Mouse (Mus musculus) C2C12 (cell line): Measurements from ENCODE around the gene Lcn9. TPM values are rescaled to one million over a fixed set of nuclear protein-coding genes. Genes with fewer than 3 reads are reported as not detected.
A peak's percentile ranks its signal among the peaks of the same experiment; 100 is the strongest.

Experiments used
- H3K27me3 ChIP-seq: one replicate; pipeline ENCODE4 v1.6.1; 2011; ENCODE audit not compliant: control insufficient read depth, insufficient read depth, insufficient read length
- H3K36me3 ChIP-seq: one replicate; pipeline ENCODE4 v1.6.1; 2011; ENCODE audit not compliant: control insufficient read depth, insufficient read depth
- H3K4me3 ChIP-seq: one replicate; pipeline ENCODE4 v1.5.1; 2011; ENCODE audit warnings: mild to moderate bottlenecking, control low read depth; ENCODE audit not compliant: poor library complexity, insufficient read depth, severe bottlenecking
- H3K79me2 ChIP-seq: one replicate; pipeline ENCODE4 v1.6.1; 2011; ENCODE audit not compliant: control insufficient read depth, insufficient read depth
- H3K79me3 ChIP-seq: one replicate; pipeline ENCODE4 v1.6.1; 2011; ENCODE audit warnings: low read depth, control low read depth
- H3ac ChIP-seq: one replicate; pipeline ENCODE3; 2011; ENCODE audit warnings: low read depth; ENCODE audit not compliant: control insufficient read depth, insufficient read length
- CEBPB ChIP-seq: IDR thresholded peaks from one replicate; pipeline ENCODE4 v1.6.1; 2011; ENCODE audit warnings: low read depth, mild to moderate bottlenecking, control low read depth, moderate library complexity
- CTCF ChIP-seq: IDR thresholded peaks from one replicate; pipeline ENCODE4 v1.5.1; 2011; ENCODE audit not compliant: control insufficient read depth, insufficient read depth, insufficient read length
- FOSL1 ChIP-seq: IDR thresholded peaks from one replicate; pipeline ENCODE4 v1.8.0; 2011; ENCODE audit warnings: mild to moderate bottlenecking, low read length; ENCODE audit not compliant: poor library complexity, insufficient read depth, severe bottlenecking
- MAX ChIP-seq: IDR thresholded peaks from one replicate; pipeline ENCODE4 v1.6.1; 2011; ENCODE audit warnings: mild to moderate bottlenecking, control low read depth
- MYOD1 ChIP-seq: IDR thresholded peaks from one replicate; pipeline ENCODE4 v1.6.1; 2011; ENCODE audit warnings: low read depth; ENCODE audit not compliant: control insufficient read depth, insufficient read length
- MYOG ChIP-seq: IDR thresholded peaks from one replicate; pipeline ENCODE4 v1.6.1; 2011; ENCODE audit not compliant: control insufficient read depth, insufficient read length; ENCODE audit errors: extremely low read depth
- USF1 ChIP-seq: IDR thresholded peaks from one replicate; pipeline ENCODE4 v1.6.1; 2011; ENCODE audit warnings: low read depth, mild to moderate bottlenecking, control low read depth, moderate library complexity
- polyA plus RNA-seq: library from polyadenylated mRNA; unstranded; fragments of >200 nt; fragmentation: generic; extraction: Trizol; gene quantifications from one replicate; pipeline ENCODE4 v1.2.1, GENCODE M21; 2012; ENCODE audit warnings: missing spikeins

The Lcn9 gene
- polyA plus RNA-seq, 1 experiment = not detected

GRCm38 (mm10) chr2:25842758-25843157, 19.8 kb downstream of the Lcn9 start:
- TF ChIP-seq USF1 = no peak
- TF ChIP-seq MAX = no peak
- no peak for TF ChIP-seq CTCF
- H3ac ChIP-seq = no peak overlapping the region
- no peaks in the 10 kb centered on the region for H3K79me3 ChIP-seq
- H3K27me3 ChIP-seq = peaks cover 4% of the 10 kb centered on the region
- H3K4me3 ChIP-seq = no peak overlapping the region
- no peaks in the 10 kb centered on the region for H3K79me2 ChIP-seq
- no peaks in the 10 kb centered on the region for H3K36me3 ChIP-seq

GRCm38 (mm10) chr2:25844097-25844496, 21.1 kb downstream of the Lcn9 start:
- TF ChIP-seq CTCF (no peak), MYOG (no peak), FOSL1 (no peak), MYOD1 (no peak), USF1 (no peak), MAX (no peak), CEBPB (no peak)
- H3K79me2 ChIP-seq = no peaks in the 10 kb centered on the region
- H3K4me3 ChIP-seq = no peak overlapping the region

GRCm38 (mm10) chr2:25846516-25846915, 23.6 kb downstream of the Lcn9 start:
- H3K27me3 ChIP-seq = peaks cover 4% of the 10 kb centered on the region
- H3K36me3 ChIP-seq = no peaks in the 10 kb centered on the region
- H3K79me2 ChIP-seq = no peaks in the 10 kb centered on the region
- H3K79me3 ChIP-seq = no peaks in the 10 kb centered on the region
- TF ChIP-seq MYOD1 (no peak), FOSL1 (no peak), USF1 (no peak), CEBPB (no peak), MYOG (no peak), CTCF (no peak), MAX (no peak)
- no peak overlapping the region for H3K4me3 ChIP-seq
- no peak overlapping the region for H3ac ChIP-seq

More at GRCm38 (mm10) chr2:25844097-25844496, 21.1 kb downstream of the Lcn9 start:
- H3K27me3 ChIP-seq = peaks cover 4% of the 10 kb centered on the region
- H3K36me3 ChIP-seq = no peaks in the 10 kb centered on the region
- H3K79me3 ChIP-seq = no peaks in the 10 kb centered on the region
- H3ac ChIP-seq = no peak overlapping the region

GRCm38 (mm10) chr2:25847226-25847625, 24.3 kb downstream of the Lcn9 start, which contains the start of gene Sohlh1:
TSS of gene Sohlh1 (minus strand) at chr2:25847248.
- no peaks in the 10 kb centered on the region for H3K36me3 ChIP-seq
- no peak for TF ChIP-seq MAX
- TF ChIP-seq USF1 = no peak
- TF ChIP-seq FOSL1 = no peak
- no peak for TF ChIP-seq MYOD1
- TF ChIP-seq CTCF = no peak
- no peak for TF ChIP-seq CEBPB
- TF ChIP-seq MYOG = no peak
- H3K4me3 ChIP-seq = no peak within 1 kb of the TSS
- H3K27me3 ChIP-seq = peaks cover 4% of the 10 kb centered on the region
- no peak within 1 kb of the TSS for H3ac ChIP-seq
- no peaks in the 10 kb centered on the region for H3K79me2 ChIP-seq
- no peaks in the 10 kb centered on the region for H3K79me3 ChIP-seq

GRCm38 (mm10) chr2:25850330-25850729, 27.4 kb downstream of the Lcn9 start:
- no peak overlapping the region for H3ac ChIP-seq
- TF ChIP-seq MAX (no peak), FOSL1 (no peak), CTCF (peak; percentile 61), MYOG (no peak)
- no peaks in the 10 kb centered on the region for H3K36me3 ChIP-seq
- peaks cover 3% of the 10 kb centered on the region for H3K27me3 ChIP-seq
- H3K4me3 ChIP-seq = no peak overlapping the region
- no peaks in the 10 kb centered on the region for H3K79me2 ChIP-seq
- H3K79me3 ChIP-seq = no peaks in the 10 kb centered on the region

- Histone ChIP-seq H3K79me2 (no peaks in the 10 kb centered on the region), H3K4me3 (no peak overlapping the region), H3K27me3 (no peaks in the 10 kb centered on the region), H3K36me3 (no peaks in the 10 kb centered on the region), H3ac (no peak overlapping the region), H3K79me3 (no peaks in the 10 kb centered on the region)
- TF ChIP-seq CTCF (no peak), MYOG (no peak), USF1 (no peak), MAX (no peak), MYOD1 (no peak), FOSL1 (no peak), CEBPB (no peak)
Measured at GRCm38 (mm10) chr2:25852626-25853025, 29.7 kb downstream of the Lcn9 start.
